Mouse (Mus musculus): Measurements from ENCODE around the gene Farp1.
A peak's percentile ranks its signal among the peaks of the same experiment; 100 is the strongest.

Gene Farp1

DNA sequence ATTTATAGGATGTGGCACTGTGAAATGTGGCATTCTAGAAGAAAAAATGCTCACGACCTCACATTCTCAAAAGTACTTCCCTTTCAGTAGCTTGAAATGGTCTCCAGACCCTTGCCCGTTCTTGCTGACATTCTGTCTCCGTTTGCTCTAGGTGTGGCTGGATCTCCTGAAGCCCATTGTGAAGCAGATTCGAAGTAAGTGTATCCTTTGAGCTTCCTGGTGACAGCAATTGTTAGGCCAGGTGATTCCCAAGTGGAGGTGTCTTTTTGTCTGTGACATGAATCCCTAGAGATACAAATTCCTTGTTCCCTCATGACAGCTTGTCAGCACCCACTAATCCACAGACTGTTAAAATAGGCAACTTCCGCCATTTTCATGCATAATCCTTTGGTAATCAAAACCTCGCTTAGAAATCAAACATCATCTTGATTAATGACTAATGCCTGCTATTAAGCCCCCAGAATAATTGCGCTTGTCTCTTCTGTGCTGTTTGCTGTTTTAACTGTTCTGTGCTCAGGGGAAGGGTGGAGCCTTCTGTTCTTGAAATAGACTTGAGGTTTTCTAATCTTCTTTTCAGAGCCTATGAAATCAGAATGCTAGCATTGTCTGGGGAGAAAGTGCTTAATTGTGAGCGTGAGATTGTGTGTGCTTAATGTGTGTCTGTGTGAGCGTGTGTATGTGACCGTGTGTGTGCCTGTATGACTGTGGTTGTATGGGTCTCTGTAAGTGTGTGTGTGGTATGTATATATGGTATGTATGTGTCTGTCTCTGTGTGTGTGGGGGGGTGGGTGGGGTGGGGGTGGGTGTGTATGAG is 184.4 kb downstream of the Farp1 start:
- DNase-seq (ENCODE audit: low read depth, low spot score) = no peak

DNA sequence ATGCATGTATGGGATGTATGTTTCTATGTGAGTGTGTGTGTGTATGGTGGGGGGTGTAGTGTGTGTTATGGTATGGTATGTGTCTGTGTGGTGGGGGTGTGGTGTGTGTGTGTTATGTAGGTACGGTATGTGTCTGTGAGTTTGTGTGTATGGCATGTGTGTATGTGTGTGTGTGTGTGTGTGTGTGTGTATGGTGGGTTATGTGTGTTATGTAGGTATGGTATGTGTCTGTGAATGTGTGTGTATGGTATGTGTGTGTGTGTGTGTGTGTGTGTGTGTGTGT is 185.0 kb downstream of the Farp1 start:
- DNase-seq (ENCODE audit: low read depth, low spot score) = no peak

DNA sequence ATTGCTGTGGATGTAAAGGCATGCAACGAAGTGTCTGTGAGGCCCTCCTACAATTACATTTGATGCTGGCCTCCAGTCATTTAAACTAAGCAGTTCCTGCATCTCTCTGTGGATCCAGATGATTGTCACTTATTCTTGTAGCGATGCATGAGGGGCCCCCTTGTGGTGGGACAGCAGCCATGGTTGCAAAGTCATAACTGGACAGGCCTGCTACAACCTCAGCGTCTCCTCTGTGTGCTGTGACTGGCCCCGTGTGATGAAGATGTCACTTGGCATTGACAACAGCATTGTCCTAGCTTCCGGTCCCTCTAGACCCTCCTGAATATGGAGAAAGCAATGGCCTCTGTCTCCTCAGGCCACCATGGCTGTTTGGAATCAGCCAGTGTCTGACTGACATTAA is 185.7 kb downstream of the Farp1 start:
- peak; percentile 45 for DNase-seq (ENCODE audit: low read depth, low spot score)

DNA sequence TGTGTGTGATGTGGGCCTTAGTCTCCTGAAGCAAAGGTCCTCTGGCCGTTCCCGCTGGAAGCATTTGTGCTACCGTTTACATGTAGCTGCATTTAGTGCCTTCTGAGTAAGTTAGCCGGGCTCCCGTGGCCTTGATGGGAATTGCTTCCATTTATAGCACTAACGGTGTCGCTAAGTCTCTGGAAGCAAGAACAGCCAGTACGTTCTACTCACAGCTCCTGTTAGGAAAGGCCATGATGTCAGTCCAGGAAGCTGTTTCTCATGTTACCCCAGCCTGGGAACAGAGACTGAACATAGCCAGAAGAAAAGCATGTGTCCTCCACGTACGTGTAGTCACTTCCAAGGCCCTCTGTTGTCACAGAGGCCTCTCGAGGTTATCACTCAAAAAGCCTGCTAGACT is 190.8 kb downstream of the Farp1 start:
- DNase-seq (ENCODE audit: low read depth, low spot score) = no peak

DNA sequence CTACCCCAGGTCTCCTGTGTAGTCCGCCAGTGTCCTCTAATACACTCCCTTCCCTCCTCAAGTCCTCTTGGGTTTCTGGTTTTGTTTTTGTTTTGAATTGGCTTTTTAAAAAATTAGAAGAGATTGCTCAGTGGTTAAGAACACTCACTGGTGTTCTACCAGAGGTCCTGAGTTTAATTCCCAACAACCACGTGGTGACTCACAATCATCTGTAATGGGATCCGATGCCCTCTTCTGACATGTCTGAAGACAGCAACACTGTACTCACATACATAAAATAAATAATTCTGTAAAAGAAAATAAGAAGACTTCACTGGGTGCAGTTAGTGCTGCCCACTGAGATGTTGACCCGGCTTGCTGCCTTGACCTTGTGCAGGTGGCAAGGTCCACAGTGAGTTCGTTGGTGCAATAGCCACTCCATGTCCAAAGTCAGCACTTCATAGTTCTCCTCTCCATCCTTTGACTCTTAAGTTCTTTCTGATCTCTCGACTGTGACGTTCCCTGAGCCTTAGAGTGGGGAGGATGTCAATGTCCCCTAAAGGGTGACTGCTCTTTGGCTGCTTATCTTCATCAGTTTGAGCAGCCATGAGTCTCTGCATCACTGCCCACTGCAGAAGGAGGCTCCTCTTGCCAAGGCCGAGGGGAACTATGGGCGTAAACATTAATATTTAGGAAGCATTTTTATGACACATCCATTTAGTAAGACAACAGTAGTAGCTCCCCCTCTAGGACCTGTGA is 194.2 kb downstream of the Farp1 start:
- no peak for DNase-seq (ENCODE audit: low read depth, low spot score)

DNA sequence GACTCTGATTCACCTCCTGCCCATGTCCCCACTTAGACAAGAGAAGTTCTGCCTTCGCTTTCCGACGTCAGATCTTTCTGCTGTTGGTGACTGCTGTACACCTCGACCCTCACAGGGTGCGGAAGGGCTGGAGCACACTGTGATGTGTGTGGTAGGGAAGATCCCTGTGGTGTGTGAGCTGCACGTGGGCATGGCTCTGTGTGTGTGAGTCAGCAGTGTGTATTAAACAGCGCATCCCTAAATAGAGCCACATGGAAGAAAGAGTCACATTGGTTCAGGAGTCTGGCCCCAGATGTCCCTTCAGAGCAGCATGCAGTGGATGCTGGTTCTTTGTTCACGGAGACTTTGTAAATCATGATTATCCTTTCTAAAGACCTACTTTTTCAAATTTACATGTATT is 196.2 kb downstream of the Farp1 start:
- DNase-seq (ENCODE audit: low read depth, low spot score) = no peak

DNA sequence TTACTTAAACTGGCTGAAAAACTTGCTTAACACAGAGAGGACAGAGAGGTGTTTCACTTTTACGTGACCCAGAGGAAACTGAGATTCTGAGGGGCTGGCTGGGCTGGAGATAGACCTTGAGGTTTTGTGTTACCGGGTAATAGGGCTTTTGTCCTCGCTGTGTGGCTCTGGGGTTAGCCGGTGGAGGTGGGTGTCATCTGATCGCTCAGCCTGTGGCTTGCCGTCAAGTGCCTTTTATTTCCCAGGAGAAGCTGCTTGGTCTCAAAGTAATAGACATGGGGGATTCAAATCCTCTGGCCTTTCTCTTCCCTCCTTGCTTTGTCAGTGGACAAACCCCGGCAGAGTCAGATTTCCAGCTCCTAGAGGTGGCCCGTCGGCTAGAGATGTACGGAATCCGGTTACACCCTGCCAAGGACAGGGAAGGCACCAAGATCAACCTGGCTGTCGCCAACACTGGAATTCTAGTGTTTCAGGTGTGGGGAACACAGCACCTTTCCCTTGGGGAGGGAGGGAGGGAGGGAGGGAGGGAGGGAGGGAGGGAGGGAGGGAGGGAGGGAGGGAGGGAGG is 199.8 kb downstream of the Farp1 start:
- DNase-seq (ENCODE audit: low read depth, low spot score) = no peak

DNA sequence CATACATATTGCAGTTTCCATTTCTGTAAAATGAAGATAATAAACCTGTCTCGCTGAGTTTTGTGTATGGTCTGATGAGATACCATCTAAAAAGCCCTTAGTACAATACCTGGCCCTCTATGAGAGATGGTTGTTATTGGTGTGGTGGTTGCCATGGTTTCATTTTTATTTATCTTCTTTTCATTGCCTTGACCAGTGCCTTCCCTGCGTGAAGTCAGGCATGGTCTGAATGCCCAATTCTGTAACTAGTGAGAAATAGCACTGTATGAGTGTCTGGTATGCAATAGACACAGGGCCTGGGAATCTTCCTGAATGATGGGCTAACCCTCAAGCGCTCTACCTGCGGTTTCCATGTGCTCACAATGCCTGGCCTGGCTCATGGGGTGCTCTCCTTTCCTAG is 201.7 kb downstream of the Farp1 start:
- no peak for DNase-seq (ENCODE audit: low read depth, low spot score)

DNA sequence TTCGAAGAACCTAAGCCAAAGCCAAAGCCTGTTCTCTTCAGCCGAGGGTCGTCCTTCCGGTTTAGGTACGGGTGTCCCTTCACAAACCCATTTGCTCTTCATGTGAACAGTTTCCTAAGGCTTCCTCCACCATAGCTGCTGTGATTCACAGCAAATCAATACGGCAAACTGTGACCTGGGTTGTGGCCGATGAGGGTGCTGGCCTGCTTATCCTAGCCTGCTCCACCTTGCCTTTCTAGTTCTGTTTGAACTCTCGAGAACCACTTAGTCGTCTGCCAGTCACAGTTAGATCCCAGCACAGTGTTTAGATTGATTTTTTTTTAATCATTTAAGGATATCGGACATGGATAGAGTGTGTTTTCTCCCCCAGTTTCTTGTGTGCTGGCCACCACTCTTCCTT is 203.7 kb downstream of the Farp1 start:
- DNase-seq (ENCODE audit: low read depth, low spot score) = no peak

DNA sequence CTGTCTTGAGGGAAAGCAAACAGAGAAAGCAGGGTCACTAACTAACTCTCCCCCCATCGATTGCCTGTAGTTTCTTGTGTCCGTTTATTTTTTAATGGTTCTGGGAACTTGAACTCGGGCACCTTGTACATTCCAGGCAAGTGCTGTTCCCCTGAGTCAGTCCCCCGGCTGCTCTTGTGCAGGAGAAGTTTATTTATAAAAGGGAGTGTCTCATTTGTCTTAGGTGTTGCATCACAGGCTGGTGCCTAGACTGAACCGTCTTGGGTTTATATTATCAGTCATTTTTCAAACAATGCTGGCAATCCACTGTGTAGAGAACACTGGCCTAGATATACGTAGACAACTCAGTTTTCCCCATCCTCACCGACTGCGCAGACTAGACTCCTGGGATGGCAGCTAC is 204.4 kb downstream of the Farp1 start:
- no peak for DNase-seq (ENCODE audit: low read depth, low spot score)

DNA sequence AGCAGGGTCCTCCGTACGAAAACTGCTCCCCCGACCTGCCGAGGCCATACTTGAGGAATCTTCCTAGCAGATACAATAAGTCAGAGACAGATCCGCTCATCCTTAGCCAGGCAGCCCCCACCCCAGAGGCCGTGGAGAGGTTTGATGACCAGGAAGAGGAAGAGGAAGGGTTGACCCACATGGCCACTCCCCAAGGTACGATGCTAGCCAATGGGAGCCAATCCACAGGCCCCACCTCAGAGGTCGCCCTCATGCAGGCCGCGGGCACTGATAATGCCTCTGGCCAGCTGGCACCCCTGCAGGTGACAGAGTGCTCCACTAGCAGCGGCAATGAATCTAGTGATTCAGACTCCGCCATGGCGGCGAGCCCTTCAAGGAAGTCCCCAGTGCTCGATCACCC is 209.1 kb downstream of the Farp1 start:
- no peak for DNase-seq (ENCODE audit: low read depth, low spot score)

DNA sequence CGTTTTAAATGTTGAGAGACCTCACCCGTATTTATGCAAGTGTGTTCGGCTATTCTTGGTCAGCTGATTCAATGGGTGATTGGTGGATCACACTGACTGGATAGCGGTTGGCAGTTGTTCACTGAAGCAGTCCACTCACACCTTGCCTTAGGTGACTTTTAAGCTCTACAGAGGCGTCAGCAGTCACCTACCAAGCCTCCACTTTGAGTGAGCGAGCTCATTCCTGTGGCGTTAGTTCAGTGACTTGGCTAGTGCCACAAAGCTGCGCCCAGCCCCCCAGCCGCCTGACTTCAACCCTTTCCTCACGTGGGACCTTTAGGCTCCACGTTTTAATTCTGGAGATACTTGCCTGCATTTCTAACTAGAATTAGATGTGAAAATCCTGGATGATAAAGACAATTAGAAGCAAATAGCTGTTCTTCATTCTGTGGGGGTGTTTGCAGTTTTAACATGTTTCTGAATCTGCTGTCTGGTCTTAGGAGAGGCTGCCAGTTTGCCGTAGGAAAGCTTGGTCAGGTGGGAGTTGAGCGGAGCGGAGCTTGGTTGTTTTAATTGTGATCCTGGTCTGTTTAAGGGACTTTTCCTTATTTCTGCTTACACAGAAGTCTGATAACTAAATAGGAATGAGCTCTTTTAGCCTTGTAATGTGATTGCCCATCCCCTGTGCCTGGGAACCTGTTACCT is 211.2 kb downstream of the Farp1 start:
- no peak for DNase-seq (ENCODE audit: low read depth, low spot score)

DNA sequence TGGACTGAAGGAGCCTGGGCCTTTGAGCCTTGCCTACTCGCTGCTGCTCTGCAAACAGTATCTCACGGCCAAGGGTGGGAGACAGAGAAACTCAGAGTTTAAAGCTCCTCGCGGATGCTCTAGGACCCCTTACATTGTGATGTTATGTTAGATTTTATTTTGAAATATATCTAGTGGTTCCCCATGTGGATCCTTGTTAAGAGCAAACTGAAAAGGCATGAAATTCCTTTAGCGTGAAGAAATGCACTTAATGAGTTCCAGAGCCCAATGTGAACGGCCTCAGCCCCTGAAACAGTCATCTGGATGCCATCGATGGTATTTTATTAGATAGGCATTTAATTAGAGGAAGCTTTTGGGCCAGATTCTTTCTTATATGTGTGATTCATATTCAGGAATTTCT is 212.3 kb downstream of the Farp1 start:
- DNase-seq (ENCODE audit: low read depth, low spot score) = no peak

DNA sequence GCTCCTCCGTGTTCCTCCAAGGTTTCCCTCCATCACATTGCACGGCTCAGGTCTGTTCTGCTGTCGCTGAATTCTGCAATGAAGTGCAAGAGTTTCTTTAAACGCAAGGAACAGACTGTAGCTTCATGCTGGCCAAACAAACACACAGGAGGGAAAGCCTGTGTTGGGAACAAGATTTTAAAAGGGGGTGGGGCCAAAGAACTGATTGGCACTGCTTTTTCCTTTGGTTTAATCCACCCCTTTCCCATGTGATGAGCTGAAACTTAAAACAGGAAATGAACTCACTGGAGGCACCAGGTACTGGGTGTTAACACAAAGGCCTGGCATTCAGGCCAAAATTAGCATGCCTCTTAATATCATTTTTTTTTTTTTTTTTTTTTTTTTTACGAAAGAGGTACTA is 213.3 kb downstream of the Farp1 start:
- no peak for DNase-seq (ENCODE audit: low read depth, low spot score)

DNA sequence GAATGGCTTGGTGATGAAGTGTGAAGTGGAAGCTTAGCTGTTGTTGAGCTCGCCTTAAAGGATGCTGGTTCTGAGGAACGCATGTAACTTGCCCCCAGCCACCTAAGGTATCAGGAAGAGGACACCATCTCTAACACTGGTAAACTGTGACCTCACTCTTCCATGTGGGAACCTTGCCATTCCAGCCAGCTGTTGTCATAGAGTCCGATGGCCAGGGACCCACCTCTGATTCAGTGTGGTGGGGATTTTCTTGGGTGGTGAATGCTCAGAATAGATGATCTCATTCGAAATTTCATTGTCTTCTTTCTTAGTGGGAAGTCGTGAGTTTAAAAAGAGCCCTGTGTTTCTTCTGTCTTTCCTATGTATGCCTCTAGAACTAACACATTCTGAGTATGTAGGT is 216.1 kb downstream of the Farp1 start:
- DNase-seq (ENCODE audit: low read depth, low spot score) = no peak

DNA sequence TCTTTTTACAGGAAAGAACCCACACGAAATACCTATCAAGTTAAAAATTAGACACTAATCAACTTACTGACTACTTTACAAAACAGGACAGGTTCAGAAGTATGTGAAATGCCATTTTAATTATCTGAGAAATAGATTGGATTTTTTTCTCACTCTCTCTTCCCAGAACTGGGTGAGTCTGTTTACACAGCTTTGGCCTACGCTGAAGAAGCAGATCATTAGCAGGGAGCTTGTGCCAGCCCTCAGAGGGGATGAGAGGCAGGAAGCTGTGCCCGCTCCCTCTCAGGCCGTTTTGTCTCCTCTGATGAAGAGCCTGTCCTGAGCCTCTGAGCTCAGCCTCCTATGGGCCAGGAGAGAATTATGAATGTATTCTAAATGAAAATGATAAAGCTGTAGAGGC is 216.7 kb downstream of the Farp1 start:
- no peak for DNase-seq (ENCODE audit: low read depth, low spot score)

DNA sequence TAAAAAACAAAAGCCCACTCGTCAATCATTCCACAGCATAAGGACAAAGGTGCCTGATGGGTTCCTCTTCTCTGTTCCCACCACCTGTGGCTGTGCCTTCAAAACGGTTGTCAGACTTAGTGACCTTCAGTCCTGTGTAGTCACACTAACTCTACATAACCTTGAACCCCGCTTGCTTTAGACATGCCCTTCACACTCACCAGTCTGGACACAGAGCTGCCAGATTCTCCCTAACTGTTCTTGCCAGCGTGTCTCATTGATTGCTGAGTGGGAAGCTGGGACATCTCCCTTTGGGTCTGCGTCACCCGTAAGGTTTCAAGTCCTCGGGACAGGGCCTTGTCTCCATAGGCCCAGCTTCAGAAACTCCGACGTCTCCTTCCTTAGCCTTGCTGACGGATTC is 217.5 kb downstream of the Farp1 start:
- no peak for DNase-seq (ENCODE audit: low read depth, low spot score)

DNA sequence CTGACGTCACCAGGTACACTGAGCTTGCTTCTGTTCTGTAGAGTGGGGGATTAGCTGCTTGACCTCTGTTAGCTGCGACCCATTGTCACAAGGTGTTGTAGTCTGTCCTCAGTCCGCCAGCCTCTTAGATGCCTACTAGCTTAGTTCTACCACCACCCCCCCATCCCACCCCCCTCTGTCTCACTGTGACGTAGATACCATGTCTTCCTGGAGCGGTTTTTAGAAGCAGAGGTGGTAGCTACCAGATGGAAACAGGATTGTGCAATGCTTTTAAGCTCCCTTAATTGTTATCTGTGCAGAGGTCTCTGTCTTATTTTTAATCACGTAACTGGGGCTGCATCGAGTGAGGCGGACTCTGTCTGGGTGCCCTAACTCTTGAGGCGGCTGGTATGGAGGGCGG is 219.9 kb downstream of the Farp1 start:
- DNase-seq (ENCODE audit: low read depth, low spot score) = no peak

DNA sequence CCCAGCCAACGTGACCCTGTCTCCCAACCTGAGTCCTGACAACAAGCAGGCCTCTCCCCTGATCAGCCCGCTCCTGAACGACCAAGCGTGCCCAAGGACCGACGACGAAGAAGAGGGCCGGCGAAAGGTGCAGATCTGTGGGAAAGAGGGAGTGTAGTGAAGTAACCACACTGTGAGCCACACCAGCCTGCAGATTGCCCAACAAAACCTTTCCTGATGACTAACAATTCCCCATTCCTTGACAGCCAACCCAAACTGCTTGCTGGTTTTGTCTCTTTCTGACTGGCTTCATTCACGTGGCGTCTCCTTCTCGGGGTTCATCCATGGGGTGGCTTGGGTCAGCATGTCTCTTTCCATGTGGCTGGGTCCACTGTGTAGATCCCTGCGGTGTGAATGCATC is 220.5 kb downstream of the Farp1 start:
- DNase-seq (ENCODE audit: low read depth, low spot score) = no peak

DNA sequence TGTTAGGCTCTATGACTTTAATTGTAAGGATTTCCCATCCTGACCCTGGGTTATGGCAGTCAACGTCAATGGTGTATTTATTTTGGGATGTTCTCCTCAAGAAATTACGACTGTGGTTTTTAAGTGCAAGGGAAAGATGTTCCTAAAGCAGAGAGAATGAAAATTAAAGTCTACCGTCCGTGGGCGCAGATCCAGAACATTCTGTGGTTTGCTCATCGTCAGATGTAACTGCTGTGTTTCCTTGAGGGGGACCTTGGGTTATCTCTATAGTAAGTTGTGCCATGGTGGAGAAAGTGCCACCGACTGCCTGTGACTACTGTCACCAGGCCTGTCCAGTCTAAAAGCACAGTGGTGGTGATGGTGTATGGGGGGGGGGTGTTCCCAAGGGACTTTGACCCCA is 221.9 kb downstream of the Farp1 start:
- DNase-seq (ENCODE audit: low read depth, low spot score) = no peak

DNA sequence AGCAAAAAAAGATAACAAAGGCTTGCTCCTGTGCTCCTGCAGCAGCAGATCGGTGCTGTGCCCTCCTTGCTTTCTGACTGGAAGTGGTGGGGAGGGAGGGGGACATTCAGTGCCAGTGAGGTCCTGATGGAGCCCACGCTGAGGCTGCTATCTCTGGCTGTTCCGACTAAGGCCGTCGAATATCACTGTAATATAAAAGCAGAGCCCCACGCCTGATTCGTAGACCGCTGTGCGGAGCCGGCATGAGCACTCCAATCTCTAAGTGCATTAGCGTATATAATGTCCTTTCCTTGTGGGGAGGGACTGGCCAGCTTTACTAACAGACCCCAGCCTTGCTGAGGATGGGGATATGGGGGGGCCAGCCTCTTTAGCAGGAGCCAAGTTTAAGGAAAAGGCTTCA is 224.3 kb downstream of the Farp1 start:
- DNase-seq (ENCODE audit: low read depth, low spot score) = no peak

DNA sequence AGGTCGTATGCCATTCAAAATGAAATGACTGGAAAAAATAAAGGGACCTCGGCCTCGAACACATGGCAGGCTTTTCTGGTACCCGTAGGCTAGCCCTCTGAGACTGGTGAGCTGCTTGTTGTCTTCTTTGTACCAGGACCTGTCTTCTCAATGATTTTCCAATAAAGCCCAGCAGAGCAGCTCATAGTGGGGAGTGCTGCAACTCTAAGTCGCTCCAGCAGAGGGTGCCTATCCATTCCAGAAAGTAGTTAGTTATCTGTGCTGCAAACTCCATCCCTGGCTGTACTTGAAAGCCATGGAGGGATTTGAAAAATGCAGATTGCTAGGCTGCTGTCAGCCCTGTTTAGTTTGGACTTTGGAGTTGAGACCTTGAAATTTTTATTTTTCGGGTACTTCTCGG is 224.8 kb downstream of the Farp1 start:
- DNase-seq (ENCODE audit: low read depth, low spot score) = peak; percentile 49
